Comparison of ENCODE assay signal across 9 mouse cellular contexts in genomic region chr7:142658681-142659180, GRCm38 (mm10). TPM values are rescaled to one million over a fixed set of nuclear protein-coding genes. Genes with fewer than 3 reads are reported as not detected.
A peak's percentile ranks its signal among the peaks of the same experiment; 100 is the strongest.
DNase-seq lines count a peak whose midpoint lies in the region; ATAC-seq and TF ChIP-seq lines count a peak whose summit lies in the region.
"Had no signal": no experiment of that assay in that cellular context is flagged by ENCODE, and none has a peak within 500 bp of the region (broad histone marks: within the 10 kb centered on the region; RNA-seq: fewer than 3 reads in every experiment).

No protein-coding gene starts in this region.

- no peaks in the 10 kb centered on the region for H3K36me3 ChIP-seq in forebrain, embryonic 10.5 days (replicated peaks)
- 0 out of 2 replicates have a peak, but pooled peaks cover 5% of the 10 kb centered on the region for H3K36me3 ChIP-seq in intestine, embryonic 15.5 days
- H3K36me3 ChIP-seq in neural tube, embryonic 13.5 days, result no peaks in the 10 kb centered on the region

- peaks cover 100% of the 10 kb centered on the region for H3K27me3 ChIP-seq in forebrain, embryonic 10.5 days (ENCODE audit: poor library complexity, severe bottlenecking)
- H3K27me3 ChIP-seq in intestine, embryonic 15.5 days (replicated peaks), result peaks cover 82% of the 10 kb centered on the region
- H3K27me3 ChIP-seq in neural tube, embryonic 13.5 days, result peaks cover 100% of the 10 kb centered on the region

- no peak for TF ChIP-seq CTCF in lung, adult 2 months (IDR thresholded peaks at IDR 0.05; ENCODE audit: insufficient read depth, low read length)

- DNase-seq in lung, adult 2 months, result no peak
- DNase-seq in lung, postnatal 36 days, result no peak
- DNase-seq in forebrain, embryonic 10.5 days (ENCODE audit: extremely low spot score, low spot score), result no peak
- no peak for DNase-seq in adrenal gland, adult (ENCODE audit: inconsistent age in 2 of 2, low spot score in 1 of 2)
- no peak for DNase-seq in cerebellum, adult 18-20 months
- DNase-seq in adrenal gland, postnatal 4 days (ENCODE audit: low spot score in 2 of 2), result no peak

- under 1% methylated on average over 40 of the region's 40 CpGs for WGBS in lung, adult 2 months
- under 1% methylated on average over 39 of the region's 40 CpGs for WGBS in forebrain, embryonic 10.5 days
- under 1% methylated on average over 35 of the region's 40 CpGs for WGBS in intestine, embryonic 15.5 days
- WGBS in neural tube, embryonic 13.5 days, result 0% methylated on average over 38 of the region's 40 CpGs

- H3K9me3 ChIP-seq in forebrain, embryonic 10.5 days, result no peaks in the 10 kb centered on the region
- H3K9me3 ChIP-seq in intestine, embryonic 15.5 days, result no peaks in the 10 kb centered on the region
- H3K9me3 ChIP-seq in neural tube, embryonic 13.5 days, result no peaks in the 10 kb centered on the region

- peak; percentile 5; the same call in 1 of the 2 replicates for ATAC-seq in intestine, embryonic 15.5 days
- peak; percentile 17 for ATAC-seq in neural tube, embryonic 13.5 days (ENCODE audit: low read depth)

- TF ChIP-seq POLR2A in lung, adult 2 months (IDR thresholded peaks at IDR 0.05; ENCODE audit: borderline replicate concordance, extremely low read depth, low read depth, low read length), result no peak

- peak overlapping the region; percentile 74 for H3K9ac ChIP-seq in intestine, embryonic 15.5 days
- peak overlapping the region; percentile 64 for H3K9ac ChIP-seq in neural tube, embryonic 13.5 days

- H3K27ac ChIP-seq in forebrain, embryonic 10.5 days, result peak overlapping the region; percentile 84
- H3K27ac ChIP-seq in intestine, embryonic 15.5 days, result peak overlapping the region; percentile 92
- H3K27ac ChIP-seq in neural tube, embryonic 13.5 days (replicated peaks), result peak overlapping the region; percentile 52; the same call in 1 of the 2 replicates

- peak overlapping the region; percentile 73 for H3K4me2 ChIP-seq in intestine, embryonic 15.5 days (replicated peaks)
- H3K4me2 ChIP-seq in neural tube, embryonic 13.5 days, result peak overlapping the region; percentile 52

- H3K4me1 ChIP-seq in lung, adult 2 months (ENCODE audit: control insufficient read depth, insufficient read depth, low read length), result no peaks in the 10 kb centered on the region; the same call in none of the 2 replicates
- peaks cover 77% of the 10 kb centered on the region for H3K4me1 ChIP-seq in forebrain, embryonic 10.5 days
- H3K4me1 ChIP-seq in intestine, embryonic 15.5 days (replicated peaks), result peaks cover 28% of the 10 kb centered on the region
- peaks cover 27% of the 10 kb centered on the region for H3K4me1 ChIP-seq in neural tube, embryonic 13.5 days (replicated peaks)

- peak overlapping the region; percentile 63 for H3K4me3 ChIP-seq in lung, adult 2 months (replicated peaks; ENCODE audit: extremely low read depth, low read depth, low read length)
- H3K4me3 ChIP-seq in forebrain, embryonic 10.5 days, result peak overlapping the region; percentile 54
- H3K4me3 ChIP-seq in intestine, embryonic 15.5 days (replicated peaks), result peak overlapping the region; percentile 58
- peak overlapping the region; percentile 36 for H3K4me3 ChIP-seq in neural tube, embryonic 13.5 days

RNA-seq across cellular contexts. Expression of gene Igf2, which starts 7.9 kb away (rescaled TPM):
- polyA plus RNA-seq in lung, adult 2 months (2012; rRNA removed), result 16.9 and 25.4 TPM in 2 replicates
- 126 and 132 TPM in 2 replicates for polyA plus RNA-seq in forebrain, embryonic 10.5 days (2016; fragmentation: Nextera tagmentation; extraction: Ambion mirVana)
- polyA plus RNA-seq in intestine, embryonic 15.5 days (2015; fragmentation: Nextera tagmentation; extraction: Ambion mirVana), result 958 and 978 TPM in 2 replicates
- polyA plus RNA-seq in neural tube, embryonic 13.5 days (2015; fragmentation: Nextera tagmentation; extraction: Ambion mirVana), result 203 and 254 TPM in 2 replicates
- 1,000 to 10,000 TPM in 1 of 2 experiments, 100 to 1,000 TPM in 1; 616 to 1,339 TPM for total RNA-seq in adrenal gland, postnatal 4 days (2021)
- total RNA-seq: neutrophil, adult 5-6 weeks had no signal

RNA-seq across cellular contexts. Expression of gene Gm49394, which starts 11.0 kb away (rescaled TPM):
- polyA plus RNA-seq in lung, adult 2 months (2012; rRNA removed), result 0.02 TPM in 1 of 2 replicates, not detected in the other
- not detected in 2 replicates for polyA plus RNA-seq in forebrain, embryonic 10.5 days (2016; fragmentation: Nextera tagmentation; extraction: Ambion mirVana)
- 1.0 and 1.4 TPM in 2 replicates for polyA plus RNA-seq in intestine, embryonic 15.5 days (2015; fragmentation: Nextera tagmentation; extraction: Ambion mirVana)
- polyA plus RNA-seq in neural tube, embryonic 13.5 days (2015; fragmentation: Nextera tagmentation; extraction: Ambion mirVana), result not detected in 2 replicates
- under 1 TPM in 1 of 2 experiments, not detected in 1; 0.11 TPM for total RNA-seq in adrenal gland, postnatal 4 days (2021)
- total RNA-seq: neutrophil, adult 5-6 weeks had no signal
